Mouse (Mus musculus) embryonic fibroblast, embryonic 13.5 days (primary cell): ENCODE data around the gene Cacna1c. TPM values are rescaled to one million over a fixed set of nuclear protein-coding genes. Genes with fewer than 3 reads are reported as not detected.
A peak's percentile ranks its signal among the peaks of the same experiment; 100 is the strongest.

ENCODE experiments used
- H3K27ac ChIP-seq: 2 replicates; pipeline ENCODE4 v1.5.1; 2012; ENCODE audit warnings: low read length, control low read depth, inconsistent platforms; ENCODE audit not compliant: insufficient read depth
- H3K4me1 ChIP-seq: 2 replicates; pipeline ENCODE4 v1.6.1; 2011; ENCODE audit warnings: low read length; ENCODE audit not compliant: control insufficient read depth, insufficient read depth
- H3K4me3 ChIP-seq: 2 replicates; pipeline ENCODE4 v1.5.1; 2011; ENCODE audit warnings: mild to moderate bottlenecking, control low read depth, low read length; ENCODE audit not compliant: insufficient read depth
- CTCF ChIP-seq: IDR thresholded peaks from 2 replicates; pipeline ENCODE4 v1.5.1; 2011; ENCODE audit warnings: mild to moderate bottlenecking, control low read depth, low read length, moderate library complexity, borderline replicate concordance; ENCODE audit not compliant: insufficient read depth
- POLR2A ChIP-seq: IDR thresholded peaks from 2 replicates; pipeline ENCODE4 v1.6.1; 2011; ENCODE audit warnings: low read depth, mild to moderate bottlenecking, control low read depth, low read length, moderate library complexity
- polyA plus RNA-seq: library from polyadenylated mRNA; stranded (reverse); fragments of >200 nt; gene quantifications from 2 replicates; pipeline ENCODE4 v1.2.4, GENCODE M21; 2011; ENCODE audit warnings: low read depth; ENCODE audit not compliant: missing spikeins, insufficient read length

Gene Cacna1c
- polyA plus RNA-seq, 1 experiment: 40.7 TPM

DNA sequence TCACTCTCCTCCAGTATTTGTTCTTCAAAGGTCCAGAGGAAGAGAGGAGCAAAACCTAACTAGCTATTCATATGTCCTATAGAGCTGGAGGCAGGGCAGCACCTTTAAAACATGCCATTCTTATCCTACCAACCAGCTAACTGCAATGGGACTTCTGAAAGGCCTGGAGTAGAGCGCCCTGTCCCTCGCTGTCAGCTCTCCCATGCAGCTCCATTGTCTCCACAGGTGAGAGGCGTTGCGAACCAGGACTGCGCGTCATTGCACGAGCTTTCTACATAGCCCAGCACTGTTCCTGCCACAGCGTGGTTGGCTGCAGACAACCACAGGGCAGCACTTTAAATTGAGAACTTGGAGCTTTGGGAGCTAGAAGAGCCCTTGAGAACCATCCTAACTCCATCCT lies 67.7 kb downstream of the Cacna1c start:
- no peak for TF ChIP-seq POLR2A
- no peak for TF ChIP-seq CTCF
- Histone ChIP-seq H3K4me1 (no peaks in the 10 kb centered on the region), H3K27ac (no peak overlapping the region), H3K4me3 (no peak overlapping the region)

DNA sequence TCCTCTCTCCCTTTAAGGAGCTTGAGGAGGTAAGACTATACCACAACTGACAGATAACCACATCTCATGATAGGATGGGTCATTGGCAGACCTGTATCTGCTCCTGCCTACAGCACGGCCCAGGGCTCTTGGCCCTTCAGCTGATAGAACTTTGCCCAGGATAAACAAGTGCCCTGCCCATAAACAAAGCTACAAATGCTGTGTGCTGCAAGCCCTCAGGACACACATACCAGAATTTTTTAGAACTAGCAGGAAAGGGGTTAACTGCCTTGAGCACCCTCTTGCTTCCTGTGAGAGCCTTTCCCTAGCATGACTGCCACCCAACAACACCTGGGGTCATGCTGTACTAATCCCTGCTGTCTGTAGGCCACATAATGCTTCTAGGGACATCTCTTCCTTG lies 68.1 kb downstream of the Cacna1c start:
- TF ChIP-seq CTCF (no peak), POLR2A (no peak)
- H3K4me1 ChIP-seq: no peaks in the 10 kb centered on the region
- no peak overlapping the region for H3K4me3 ChIP-seq

GRCm38 (mm10) chr6:119126991-119127390 lies 69.2 kb downstream of the Cacna1c start:
- H3K4me1 ChIP-seq: peaks cover 2% of the 10 kb centered on the region; the same call in 1 of the 2 replicates
- no peak overlapping the region for H3K4me3 ChIP-seq
- no peak overlapping the region for H3K27ac ChIP-seq
- TF ChIP-seq POLR2A: no peak

More for the DNA sequence above, 68.1 kb downstream of the Cacna1c start:
- H3K27ac ChIP-seq: no peak overlapping the region

DNA sequence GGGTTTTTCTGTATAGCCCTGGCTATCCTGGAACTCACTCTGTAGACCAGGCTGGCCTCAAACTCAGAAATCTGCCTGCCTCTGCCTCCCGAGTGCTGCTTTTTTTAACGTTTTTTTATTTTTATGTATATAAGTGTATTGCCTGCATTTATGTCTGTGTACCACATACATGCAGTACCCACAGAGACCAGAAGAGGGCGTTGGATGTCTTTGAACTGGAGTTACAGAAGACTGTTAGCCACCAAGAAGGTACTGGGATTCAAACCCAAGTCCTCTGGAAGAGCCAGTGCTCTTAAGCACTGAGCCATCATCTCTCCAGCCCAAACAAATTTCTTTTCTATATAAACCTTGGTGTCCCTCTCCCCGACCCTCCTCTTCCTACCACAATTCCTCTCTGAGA lies 77.8 kb downstream of the Cacna1c start:
- H3K4me3 ChIP-seq: no peak overlapping the region
- no peak for TF ChIP-seq POLR2A
- TF ChIP-seq CTCF: no peak
- H3K4me1 ChIP-seq: peaks cover 5% of the 10 kb centered on the region
- H3K27ac ChIP-seq: no peak overlapping the region

- Histone ChIP-seq H3K27ac (no peak overlapping the region), H3K4me3 (no peak overlapping the region), H3K4me1 (peaks cover 1% of the 10 kb centered on the region; the same call in 1 of the 2 replicates)
- TF ChIP-seq POLR2A (no peak), CTCF (no peak)
Measured at GRCm38 (mm10) chr6:119116290-119116689, 79.9 kb downstream of the Cacna1c start.

GRCm38 (mm10) chr6:119113362-119113761 lies 82.9 kb downstream of the Cacna1c start:
- Histone ChIP-seq H3K4me3 (no peak overlapping the region), H3K4me1 (no peaks in the 10 kb centered on the region), H3K27ac (no peak overlapping the region)
- TF ChIP-seq POLR2A (no peak), CTCF (no peak)

GRCm38 (mm10) chr6:119110369-119110768 lies 85.8 kb downstream of the Cacna1c start:
- H3K27ac ChIP-seq: no peak overlapping the region
- H3K4me3 ChIP-seq: no peak overlapping the region
- no peak for TF ChIP-seq CTCF
- TF ChIP-seq POLR2A: no peak
- H3K4me1 ChIP-seq: 0 out of 2 replicates have a peak, but pooled peaks cover 2% of the 10 kb centered on the region

DNA sequence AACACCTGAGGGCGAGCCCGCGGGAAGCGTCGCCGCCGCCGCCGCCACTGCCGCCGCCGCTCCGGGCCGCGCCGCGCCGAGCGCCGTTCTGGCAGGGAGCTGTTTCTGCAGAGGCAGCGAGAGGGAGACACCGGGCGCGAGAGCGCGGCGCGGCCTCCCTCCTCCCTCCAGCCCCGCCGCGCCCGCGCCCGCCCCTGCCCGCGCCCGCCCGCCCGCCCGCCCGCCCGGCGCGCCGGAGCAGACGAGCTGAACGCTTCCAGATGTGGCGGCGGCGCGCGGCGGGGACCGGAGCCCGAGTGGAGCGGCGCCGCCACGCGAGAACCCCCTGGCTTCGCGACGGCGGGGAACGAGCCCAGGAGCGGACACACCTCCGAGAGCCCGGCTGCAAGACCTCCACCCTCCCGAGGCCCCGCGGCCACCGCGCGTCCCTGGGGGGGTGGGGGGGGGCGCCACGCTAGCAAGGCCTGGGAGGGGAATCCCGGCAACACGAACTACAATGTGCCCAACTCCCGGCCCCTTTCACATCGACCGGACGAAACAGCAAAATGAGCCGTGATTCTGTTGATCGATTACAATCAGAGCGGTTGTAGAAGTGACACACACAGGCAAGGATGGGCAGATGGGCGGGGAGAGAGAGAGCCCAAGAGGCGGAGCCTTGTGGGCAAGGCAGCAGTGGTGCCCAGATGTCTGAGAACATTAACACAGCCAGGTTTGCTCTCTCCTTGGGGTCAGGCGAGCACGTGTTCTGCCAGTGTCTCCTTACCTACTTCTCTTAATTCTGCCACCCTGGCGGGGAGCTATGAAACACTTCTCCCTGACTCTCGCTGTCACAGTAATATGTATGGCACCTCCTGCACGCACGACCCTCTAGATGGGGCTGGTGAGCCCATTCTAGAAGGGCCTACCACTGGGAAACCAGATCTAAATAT lies 87.5 kb downstream of the Cacna1c start:
- H3K27ac ChIP-seq: peak overlapping the region; percentile 81
- peak overlapping the region; percentile 86 for H3K4me3 ChIP-seq
- TF ChIP-seq CTCF (peak; percentile 62; the same call in 1 of the 2 replicates), POLR2A (peak; percentile 60)
- 0 out of 2 replicates have a peak, but pooled peaks cover 3% of the 10 kb centered on the region for H3K4me1 ChIP-seq

DNA sequence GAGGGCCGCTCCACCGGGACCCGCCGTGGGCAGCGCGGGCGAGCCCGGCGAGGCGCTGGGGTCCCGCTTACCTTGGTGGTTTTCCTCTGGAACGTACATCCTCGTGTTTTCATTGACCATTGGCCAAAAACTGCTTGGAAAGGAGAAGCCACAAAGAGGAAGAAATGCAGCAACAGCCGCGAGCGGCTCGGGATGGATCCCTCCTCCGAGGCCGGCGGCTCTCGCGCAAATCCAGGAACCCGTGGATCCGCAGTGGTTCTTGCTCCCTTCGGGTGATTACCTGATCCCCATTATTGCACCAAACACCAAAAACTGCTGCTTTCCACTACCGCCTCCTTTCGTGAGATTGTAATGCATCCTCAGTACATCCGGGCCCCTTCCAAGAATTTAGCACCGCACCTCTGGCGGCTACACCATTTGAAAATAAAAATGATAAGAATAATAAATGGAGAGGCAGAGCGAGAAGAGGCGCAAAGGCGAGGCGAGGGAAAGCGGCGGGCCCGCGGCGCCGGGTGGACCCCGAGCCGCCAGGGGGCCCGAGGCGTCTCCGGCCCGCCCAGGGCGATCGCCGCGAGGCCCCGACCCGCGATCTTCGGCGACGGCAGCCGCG lies 88.3 kb downstream of the Cacna1c start:
- peak overlapping the region; percentile 81 for H3K27ac ChIP-seq
- H3K4me3 ChIP-seq: peak overlapping the region; percentile 86
- no peak for TF ChIP-seq CTCF
- TF ChIP-seq POLR2A: 0 out of 2 replicates have a peak, but pooled peaks have one; percentile 26
- 0 out of 2 replicates have a peak, but pooled peaks cover 3% of the 10 kb centered on the region for H3K4me1 ChIP-seq

GRCm38 (mm10) chr6:119107140-119107855 lies 88.9 kb downstream of the Cacna1c start:
- Histone ChIP-seq H3K27ac (peak overlapping the region; percentile 81), H3K4me1 (0 out of 2 replicates have a peak, but pooled peaks cover 3% of the 10 kb centered on the region), H3K4me3 (peak overlapping the region; percentile 86)
- TF ChIP-seq POLR2A (0 out of 2 replicates have a peak, but pooled peaks have one; percentile 20), CTCF (no peak)
